Mouse (Mus musculus): Measurements from ENCODE around the gene Tldc2.

DNA sequence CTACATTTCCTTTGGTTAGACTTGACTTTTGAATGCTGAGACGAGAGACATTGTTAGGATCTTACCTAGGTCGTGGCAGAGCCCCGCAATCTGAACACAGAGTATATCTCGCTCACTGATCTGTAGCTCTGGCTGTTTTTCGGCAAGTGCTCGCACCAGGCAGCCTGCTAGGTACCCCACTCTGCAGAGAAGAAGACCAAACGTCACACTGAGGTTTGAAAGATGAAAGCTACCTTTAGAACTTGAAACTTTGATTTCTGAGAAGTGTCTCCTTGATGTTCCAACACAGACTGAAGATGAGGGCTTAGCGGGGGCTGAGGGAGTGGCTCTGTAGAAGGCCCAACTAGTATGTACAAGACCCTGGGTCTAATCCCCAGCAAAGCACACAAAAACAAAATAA lies 34.9 kb downstream of the Tldc2 start:
- TF ChIP-seq CTCF (IDR thresholded peaks at IDR 0.05; ENCODE audit: borderline replicate concordance, insufficient read depth, low read depth, low read length) (no peak), POLR2A (IDR thresholded peaks at IDR 0.05; ENCODE audit: borderline replicate concordance, insufficient read depth, low read length) (no peak)
